Mouse (Mus musculus): ENCODE results near the gene Nos3.

DNA sequence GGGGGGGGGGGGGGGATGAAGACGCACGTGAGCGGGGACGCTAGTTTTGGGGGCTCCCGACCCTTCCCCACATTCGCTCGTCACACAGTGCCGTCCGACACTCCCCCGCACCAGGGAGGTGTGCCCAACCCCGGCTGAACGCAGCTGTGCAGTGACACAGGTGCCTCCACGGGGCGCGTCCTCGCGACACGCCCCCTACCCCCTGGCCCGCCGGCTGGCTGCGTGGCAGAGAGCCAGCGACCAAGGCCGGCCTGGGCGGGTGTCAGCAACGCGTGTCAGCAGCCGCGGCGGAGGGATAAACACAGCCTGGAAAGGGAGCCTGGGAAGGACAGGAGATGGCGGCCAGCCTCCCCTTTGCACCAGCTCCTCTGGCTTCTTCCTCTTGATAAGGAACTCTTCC, 16.1 kb upstream of the Nos3 start:
- no peak for TF ChIP-seq CTCF (IDR thresholded peaks at IDR 0.05; ENCODE audit: control insufficient read depth, insufficient read depth, low read length)
- TF ChIP-seq POLR2A (IDR thresholded peaks at IDR 0.05; ENCODE audit: borderline replicate concordance, control insufficient read depth, low read depth, low read length) = no peak
